Mouse (Mus musculus) midbrain, embryonic 14.5 days (tissue): ENCODE data around the gene Amer2. TPM values are rescaled to one million over a fixed set of nuclear protein-coding genes. Genes with fewer than 3 reads are reported as not detected.

Experiments used
- ATAC-seq: fragments of 200-750 bp; cut with Nextera tagmentation; 2 replicates; pipeline ENCODE4 v1.8.0; 2017; ENCODE audit warnings: moderate number of reproducible peaks, moderate library complexity; ENCODE audit not compliant: low FRiP score, low TSS enrichment
- DNase-seq: peaks from one replicate; pipeline ENCODE4 v3.0.0-alpha.2; 2015
- H3K27ac ChIP-seq: fragments of 300-500 bp; sonication (generic); replicated peaks from 2 replicates; pipeline ENCODE4 v1.5.1; 2014; ENCODE audit warnings: mild to moderate bottlenecking, low read depth, low read length, moderate library complexity
- H3K27me3 ChIP-seq: fragments of 300-500 bp; sonication (generic); 2 replicates; pipeline ENCODE4 v1.6.1; 2014; ENCODE audit warnings: low read length, control low read depth, mixed read lengths; ENCODE audit not compliant: control insufficient read depth, insufficient read depth
- H3K36me3 ChIP-seq: fragments of 300-500 bp; sonication (generic); 2 replicates; pipeline ENCODE4 v1.6.1; 2014; ENCODE audit warnings: low read length, control low read depth; ENCODE audit not compliant: control insufficient read depth, insufficient read depth
- H3K4me1 ChIP-seq: fragments of 300-500 bp; sonication (generic); 2 replicates; pipeline ENCODE4 v1.6.1; 2014; ENCODE audit warnings: mild to moderate bottlenecking, antibody characterized with exemption, low read length, control low read depth; ENCODE audit not compliant: control insufficient read depth, insufficient read depth
- H3K4me2 ChIP-seq: fragments of 300-500 bp; sonication (generic); 2 replicates; pipeline ENCODE4 v1.6.1; 2014; ENCODE audit warnings: mild to moderate bottlenecking, low read length, moderate library complexity
- H3K4me3 ChIP-seq: fragments of 300-500 bp; sonication (generic); replicated peaks from 2 replicates; pipeline ENCODE4 v1.5.1; 2014; ENCODE audit warnings: low read depth, low read length
- H3K9ac ChIP-seq: fragments of 300-500 bp; sonication (generic); replicated peaks from 2 replicates; pipeline ENCODE4 v1.6.1; 2014; ENCODE audit warnings: mild to moderate bottlenecking, low read length, moderate library complexity
- H3K9me3 ChIP-seq: fragments of 300-500 bp; sonication (generic); 2 replicates; pipeline ENCODE4 v1.6.1; 2016; ENCODE audit warnings: low read length, control low read depth, mixed read lengths; ENCODE audit not compliant: control insufficient read depth
- whole genome bisulfite sequencing: fragments of 180-500 bp; shearing (Covaris S2); extraction: QIAGEN DNeasy Blood & Tissue Kit; methylation state at CpG from one replicate; pipeline ENCODE4 v1.1.7; 2014; 5-methylcytosine and 5-hydroxymethylcytosine counted together
- polyA plus RNA-seq: library from polyadenylated mRNA; unstranded; fragments of >200 nt; fragmentation: Nextera tagmentation; extraction: Ambion mirVana; gene quantifications from 2 replicates; pipeline ENCODE4 v1.2.1, GENCODE M21; 2014

Amer2 gene
- polyA plus RNA-seq, 1 experiment from 2014 or later = 19.2 TPM

- H3K27ac ChIP-seq = no peak overlapping the region
- H3K4me2 ChIP-seq = peak overlapping the region; percentile 83
- H3K4me1 ChIP-seq = peaks cover 72% of the 10 kb centered on the region
- ATAC-seq = no peak
- WGBS = 77% methylated on average over 7 of the region's 7 CpGs
- no peaks in the 10 kb centered on the region for H3K9me3 ChIP-seq
- no peaks in the 10 kb centered on the region for H3K27me3 ChIP-seq
- H3K9ac ChIP-seq = no peak overlapping the region
- peaks cover 7% of the 10 kb centered on the region; the same call in 1 of the 2 replicates for H3K36me3 ChIP-seq
- DNase-seq = no peak
- H3K4me3 ChIP-seq = no peak overlapping the region
Observed at GRCm38 (mm10) chr14:60383816-60384215, 10.8 kb downstream of the Amer2 start.

GRCm38 (mm10) chr14:60384269-60384668 lies 11.2 kb downstream of the Amer2 start:
- peaks cover 72% of the 10 kb centered on the region for H3K4me1 ChIP-seq
- H3K4me2 ChIP-seq = peak overlapping the region; percentile 83
- no peak overlapping the region for H3K4me3 ChIP-seq
- H3K9ac ChIP-seq = no peak overlapping the region
- H3K9me3 ChIP-seq = no peaks in the 10 kb centered on the region
- no peak for DNase-seq
- H3K27me3 ChIP-seq = no peaks in the 10 kb centered on the region
- ATAC-seq = no peak
- 84% methylated on average over 7 of the region's 7 CpGs for WGBS
- no peak overlapping the region for H3K27ac ChIP-seq
- peaks cover 7% of the 10 kb centered on the region; the same call in 1 of the 2 replicates for H3K36me3 ChIP-seq

- WGBS = 17% methylated on average over 6 of the region's 6 CpGs
- peak overlapping the region; percentile 14; the same call in 1 of the 2 replicates for H3K27ac ChIP-seq
Observed at GRCm38 (mm10) chr14:60385079-60385643, 12.1 kb downstream of the Amer2 start.

GRCm38 (mm10) chr14:60386591-60387501 lies 13.8 kb downstream of the Amer2 start:
- 79% methylated on average over 6 of the region's 6 CpGs for WGBS

More at GRCm38 (mm10) chr14:60385079-60385643, 12.1 kb downstream of the Amer2 start:
- DNase-seq (peak; percentile 79), ATAC-seq (peak; percentile 43; the same call in 1 of the 2 replicates)
- peaks cover 6% of the 10 kb centered on the region; the same call in 1 of the 2 replicates for H3K36me3 ChIP-seq
- H3K9ac ChIP-seq = no peak overlapping the region
- no peaks in the 10 kb centered on the region for H3K9me3 ChIP-seq
- H3K4me1 ChIP-seq = peaks cover 65% of the 10 kb centered on the region
- H3K4me3 ChIP-seq = no peak overlapping the region
- no peaks in the 10 kb centered on the region for H3K27me3 ChIP-seq
- peak overlapping the region; percentile 83 for H3K4me2 ChIP-seq

GRCm38 (mm10) chr14:60388332-60388731 lies 15.3 kb downstream of the Amer2 start:
- no peaks in the 10 kb centered on the region for H3K27me3 ChIP-seq
- WGBS = 87% methylated on average over 2 of the region's 2 CpGs
- DNase-seq (no peak), ATAC-seq (no peak)
- H3K4me3 ChIP-seq = no peak overlapping the region
- peaks cover 36% of the 10 kb centered on the region for H3K4me1 ChIP-seq
- no peak overlapping the region for H3K27ac ChIP-seq
- H3K9ac ChIP-seq = no peak overlapping the region
- H3K4me2 ChIP-seq = no peak overlapping the region
- peaks cover 5% of the 10 kb centered on the region; the same call in 1 of the 2 replicates for H3K36me3 ChIP-seq
- H3K9me3 ChIP-seq = no peaks in the 10 kb centered on the region

More at GRCm38 (mm10) chr14:60386591-60387501, 13.8 kb downstream of the Amer2 start:
- ATAC-seq (no peak), DNase-seq (no peak)
- H3K9me3 ChIP-seq = no peaks in the 10 kb centered on the region
- no peak overlapping the region for H3K27ac ChIP-seq
- no peaks in the 10 kb centered on the region for H3K27me3 ChIP-seq
- no peak overlapping the region for H3K4me2 ChIP-seq
- H3K9ac ChIP-seq = no peak overlapping the region
- H3K4me1 ChIP-seq = peaks cover 51% of the 10 kb centered on the region
- no peak overlapping the region for H3K4me3 ChIP-seq
- H3K36me3 ChIP-seq = peaks cover 5% of the 10 kb centered on the region; the same call in 1 of the 2 replicates

- Histone ChIP-seq H3K4me2 (no peak overlapping the region), H3K27me3 (no peaks in the 10 kb centered on the region), H3K27ac (no peak overlapping the region), H3K36me3 (peaks cover 5% of the 10 kb centered on the region; the same call in 1 of the 2 replicates), H3K4me1 (0 out of 2 replicates have a peak, but pooled peaks cover 3% of the 10 kb centered on the region), H3K9me3 (no peaks in the 10 kb centered on the region), H3K9ac (no peak overlapping the region), H3K4me3 (no peak overlapping the region)
- 48% methylated on average over 2 of the region's 2 CpGs for WGBS
- no peak for DNase-seq
- no peak for ATAC-seq
Observed at GRCm38 (mm10) chr14:60392202-60392601, 19.1 kb downstream of the Amer2 start.

GRCm38 (mm10) chr14:60397321-60397720 lies 24.3 kb downstream of the Amer2 start:
- no peaks in the 10 kb centered on the region for H3K9me3 ChIP-seq
- no peaks in the 10 kb centered on the region for H3K27me3 ChIP-seq
- DNase-seq (no peak), ATAC-seq (no peak)
- WGBS = 97% methylated on average over 4 of the region's 4 CpGs
- no peak overlapping the region for H3K4me2 ChIP-seq
- H3K4me1 ChIP-seq = peaks cover 15% of the 10 kb centered on the region; the same call in 1 of the 2 replicates
- H3K4me3 ChIP-seq = no peak overlapping the region
- no peak overlapping the region for H3K9ac ChIP-seq
- H3K27ac ChIP-seq = no peak overlapping the region
- H3K36me3 ChIP-seq = no peaks in the 10 kb centered on the region

GRCm38 (mm10) chr14:60398861-60399260 lies 25.8 kb downstream of the Amer2 start:
- DNase-seq (peak; percentile 77), ATAC-seq (peak; percentile 37; the same call in 1 of the 2 replicates)
- Histone ChIP-seq H3K36me3 (no peaks in the 10 kb centered on the region), H3K27me3 (no peaks in the 10 kb centered on the region), H3K9me3 (no peaks in the 10 kb centered on the region), H3K4me1 (peaks cover 26% of the 10 kb centered on the region), H3K27ac (0 out of 2 replicates have a peak overlapping the region, but pooled peaks have one; percentile 15), H3K4me2 (peak overlapping the region; percentile 13; the same call in 1 of the 2 replicates), H3K4me3 (no peak overlapping the region), H3K9ac (no peak overlapping the region)
- WGBS = 3% methylated on average over 7 of the region's 7 CpGs
